Mouse (Mus musculus): Measurements from ENCODE around the gene Trim71.

Trim71 gene

DNA sequence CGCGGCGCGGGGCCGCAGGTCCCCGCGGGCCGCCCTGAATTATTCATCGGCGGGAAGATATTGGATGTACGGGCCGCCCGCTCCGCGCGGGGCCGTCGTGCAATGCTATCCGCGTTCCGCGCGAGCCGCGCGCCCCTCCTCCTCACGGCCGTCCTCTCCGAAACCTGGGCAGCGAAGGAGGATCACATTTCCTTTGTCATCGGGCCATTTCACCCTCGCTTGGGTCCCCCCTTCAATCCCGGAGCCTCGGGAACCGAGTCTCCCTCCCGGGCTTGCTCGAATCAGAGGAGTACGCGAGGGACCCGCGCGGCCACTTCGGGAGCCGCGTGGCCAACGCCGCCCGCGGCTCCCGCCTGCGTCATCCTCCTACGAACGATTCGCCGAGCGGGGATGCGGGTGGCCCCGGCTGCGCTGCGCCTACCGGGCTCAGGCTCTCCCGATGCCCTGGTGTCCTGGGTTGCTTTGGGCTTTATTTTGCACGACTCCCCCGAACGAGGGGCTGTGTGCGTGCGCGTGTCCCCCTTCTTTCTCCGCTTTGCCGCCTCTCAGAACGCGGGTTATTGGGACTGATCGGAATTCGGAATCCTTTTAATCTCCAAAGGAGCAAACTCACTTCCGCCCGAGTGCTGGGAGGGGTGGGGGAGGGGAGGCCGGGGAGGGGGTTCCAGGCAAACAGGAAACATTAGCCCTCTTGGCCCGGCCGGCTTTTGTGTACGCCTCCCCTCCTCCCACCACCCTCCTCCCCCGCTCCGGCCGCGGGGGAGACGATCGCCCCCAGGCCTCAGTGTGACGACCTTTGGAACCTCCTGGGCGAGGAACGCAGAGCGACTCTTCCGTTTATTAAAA, at the start of gene Trim71:
TSS of gene Trim71 (minus strand) at position 609 of the 846 bp plus-strand sequence.
- DNase-seq (ENCODE audit: low spot score): peak; percentile 89

DNA sequence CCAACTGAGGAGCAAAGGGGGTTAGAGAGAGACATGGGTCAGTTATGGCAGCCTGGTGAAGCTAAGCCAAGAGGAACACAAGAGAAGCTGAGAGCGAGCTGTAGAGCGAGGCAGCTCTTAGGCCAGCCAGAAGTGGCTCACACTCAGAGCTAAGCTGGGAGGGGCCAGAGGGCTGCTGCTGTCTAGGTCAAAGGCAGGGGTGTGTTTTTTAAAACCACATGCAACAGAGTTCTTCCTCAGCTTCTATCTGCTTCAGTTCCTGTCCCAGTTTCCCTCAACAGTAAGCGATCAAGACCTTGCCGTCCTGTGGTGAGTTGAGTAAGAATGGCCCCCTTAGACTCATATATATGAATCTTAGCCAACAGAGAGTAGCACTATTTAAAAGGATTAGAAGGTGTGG, 48.9 kb upstream of the Trim71 start:
- no peak for DNase-seq (ENCODE audit: low spot score)

DNA sequence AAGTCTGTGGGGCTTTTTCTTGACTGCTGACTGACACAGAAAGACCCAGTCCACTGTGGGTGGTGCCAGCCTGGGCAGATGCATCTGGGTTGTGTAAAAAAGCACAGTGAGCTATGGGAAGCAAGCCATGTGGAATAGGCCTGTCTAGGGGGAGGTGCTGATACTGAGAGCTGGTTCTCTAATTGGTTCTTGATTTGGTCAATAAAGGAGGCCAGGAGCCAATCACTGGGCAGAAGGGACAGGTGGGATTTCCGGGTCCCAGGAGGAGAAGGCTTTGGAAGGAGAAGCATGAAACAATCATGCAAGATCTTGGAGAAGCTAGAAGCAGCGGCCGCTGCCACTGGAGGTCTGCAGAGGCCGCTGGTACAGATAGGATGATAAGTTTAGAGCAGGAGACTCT, 48.4 kb upstream of the Trim71 start:
- no peak for DNase-seq (ENCODE audit: low spot score)

DNA sequence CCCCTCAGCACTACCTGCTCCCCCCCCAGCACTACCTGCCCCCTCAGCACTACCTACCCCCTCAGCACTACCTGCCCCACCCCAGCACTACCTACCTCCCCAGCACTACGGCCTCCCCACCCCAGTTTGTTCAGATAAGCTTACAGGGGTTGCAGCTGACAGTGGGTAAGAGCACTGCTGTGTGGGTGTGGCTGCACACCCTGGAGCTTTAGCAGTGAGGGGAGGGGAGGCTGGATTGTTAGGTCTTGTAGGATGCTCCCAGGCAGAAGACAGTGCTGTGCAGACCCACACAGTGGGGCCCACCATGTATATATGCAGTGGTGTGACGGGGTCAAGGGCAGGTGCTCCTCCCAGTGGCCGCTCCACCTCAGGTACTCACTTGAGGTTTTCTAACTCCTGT, 46.1 kb upstream of the Trim71 start:
- DNase-seq (ENCODE audit: low spot score): no peak

DNA sequence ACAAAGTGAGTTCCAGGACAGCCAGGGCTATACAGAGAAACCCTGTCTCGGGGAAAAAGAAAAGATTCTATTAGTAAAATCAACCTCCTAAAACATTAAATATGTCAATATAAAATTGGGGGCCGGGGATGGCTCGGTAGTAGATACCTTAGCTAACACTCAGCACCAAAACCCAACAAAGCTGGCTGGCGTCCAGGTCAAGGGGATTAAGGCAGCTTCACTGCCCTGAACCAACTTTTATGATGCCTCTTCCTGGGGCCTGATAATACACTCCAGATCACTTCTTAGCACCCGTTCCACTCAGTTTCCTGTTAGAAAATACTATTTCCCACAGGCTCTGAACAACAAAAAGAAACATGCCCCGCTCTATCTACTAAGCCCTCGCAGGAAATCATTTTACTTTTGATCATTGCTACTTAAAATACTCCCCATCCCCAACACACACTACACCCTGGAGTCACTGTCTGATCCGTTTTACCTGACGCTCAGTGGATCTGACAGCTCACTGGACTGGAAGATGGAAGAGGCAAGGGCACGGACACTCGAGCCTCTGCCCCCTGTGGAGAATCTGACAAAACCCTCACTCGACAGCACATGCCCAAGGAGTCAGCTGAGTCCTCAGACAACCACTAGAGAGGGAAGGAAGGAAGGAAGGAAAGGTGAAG, 39.8 kb upstream of the Trim71 start:
- peak; percentile 36 for DNase-seq (ENCODE audit: low spot score)

DNA sequence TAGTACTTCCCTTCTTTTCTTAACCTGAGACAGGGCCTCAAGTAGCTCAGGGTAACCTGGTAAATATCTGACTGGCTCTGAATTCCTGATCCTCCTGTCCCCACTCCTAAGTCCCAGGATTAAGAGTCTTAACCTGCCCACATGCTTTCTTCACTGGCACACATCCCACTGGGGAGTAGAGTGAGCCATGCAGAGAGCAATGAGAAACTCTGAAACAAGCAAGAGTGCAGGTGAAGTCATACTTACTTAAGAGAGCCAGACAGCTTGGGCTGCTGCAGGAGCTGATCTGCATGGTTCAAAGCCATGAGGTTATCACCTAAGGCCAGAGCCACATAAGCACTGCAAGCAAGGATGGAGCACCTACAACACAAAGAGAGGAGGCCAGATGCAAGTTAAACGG, 36.9 kb upstream of the Trim71 start:
- DNase-seq (ENCODE audit: low spot score): no peak

DNA sequence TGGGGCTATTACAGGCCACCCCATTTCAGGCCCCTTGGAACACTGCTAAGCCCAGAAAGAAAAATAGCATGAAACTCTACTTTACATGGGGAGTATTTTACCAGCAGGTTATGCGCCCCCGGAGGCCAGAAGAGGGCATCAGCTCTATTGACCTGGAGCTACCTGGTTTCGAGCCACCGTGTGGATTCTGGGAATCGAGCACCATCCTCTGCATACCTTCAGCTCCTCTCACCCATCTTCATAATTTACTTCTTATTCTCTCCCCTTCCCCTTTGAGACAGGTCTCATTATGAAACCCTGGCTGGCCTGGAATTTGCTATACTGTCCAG, 20.8 kb upstream of the Trim71 start:
- peak; percentile 36 for DNase-seq (ENCODE audit: low spot score)

DNA sequence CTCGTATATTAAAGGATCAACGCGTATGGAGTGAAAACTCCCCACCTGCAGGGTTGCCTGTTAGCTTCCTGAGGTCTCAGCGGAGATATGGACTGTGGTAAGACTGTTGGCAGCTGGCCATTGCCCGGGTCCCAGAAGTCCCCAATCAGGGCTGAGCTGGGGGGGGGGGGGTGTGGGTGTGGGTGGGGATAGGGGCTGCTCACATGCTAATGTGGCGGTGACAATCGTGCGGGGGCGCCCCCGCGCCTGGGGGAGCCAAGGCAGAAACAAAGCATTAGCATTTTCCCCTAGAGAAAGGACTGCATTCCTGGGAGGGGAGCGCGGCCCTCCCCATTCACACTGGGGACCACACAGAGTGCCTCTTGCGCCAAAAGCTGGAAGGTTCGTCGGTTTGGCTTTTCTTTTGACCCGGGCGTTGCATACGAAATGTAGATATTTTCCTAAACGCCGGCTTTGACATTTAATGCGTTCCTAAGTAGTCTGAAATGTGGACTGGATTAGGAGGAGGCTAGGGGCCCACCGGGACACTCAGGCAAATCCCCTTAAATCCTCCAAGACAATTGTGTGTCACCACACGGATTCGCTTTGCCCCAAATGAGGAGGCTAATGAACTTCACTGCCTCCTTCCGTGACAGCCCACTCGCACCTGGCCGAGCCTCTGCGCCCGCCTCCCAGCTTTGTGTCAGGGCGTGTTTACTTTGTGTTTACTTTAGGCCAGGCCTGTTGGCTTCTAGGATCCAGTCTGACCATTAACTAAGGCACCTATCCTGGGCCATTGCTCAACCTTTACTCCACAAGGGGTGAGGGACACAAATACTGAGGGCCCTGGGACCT, 20.2 kb upstream of the Trim71 start:
- DNase-seq (ENCODE audit: low spot score): peak; percentile 75

DNA sequence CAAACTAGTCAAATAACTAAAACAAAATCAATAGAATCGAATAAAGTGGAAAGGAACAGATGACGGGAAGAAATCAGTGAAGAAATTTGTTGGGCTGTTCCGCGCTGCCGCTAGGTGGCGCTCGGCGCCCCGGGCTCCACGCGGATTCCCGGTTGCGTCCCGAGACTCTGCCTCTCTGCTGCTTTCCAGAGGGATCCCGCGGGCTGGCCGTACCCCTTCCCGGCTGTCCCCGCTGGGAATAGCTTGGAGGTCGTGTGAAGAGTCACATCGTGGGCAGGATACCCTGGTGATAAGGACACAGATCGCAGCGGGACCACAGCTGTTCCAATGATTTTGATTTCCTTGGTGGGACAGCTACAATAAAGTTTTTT, 19.6 kb upstream of the Trim71 start:
- DNase-seq (ENCODE audit: low spot score): peak; percentile 72

DNA sequence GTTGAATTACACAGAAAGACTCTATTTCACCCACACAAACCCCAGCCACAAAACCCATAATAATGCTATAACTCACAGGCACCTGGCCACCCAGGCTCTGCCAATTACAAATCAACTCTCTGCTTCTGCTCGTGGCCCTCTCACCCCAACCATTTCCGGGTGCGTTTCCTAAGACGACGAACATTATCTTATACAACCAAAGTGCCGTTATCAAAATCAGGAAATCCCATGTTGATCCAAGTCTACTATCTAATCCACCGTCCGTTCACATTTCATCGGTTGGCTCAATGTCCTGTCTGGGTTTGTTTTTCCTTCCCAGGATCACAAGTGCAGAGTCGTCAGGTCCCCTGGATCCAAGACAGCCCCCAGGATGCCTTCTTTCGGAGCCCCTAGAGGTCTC, 14.5 kb upstream of the Trim71 start:
- DNase-seq (ENCODE audit: low spot score): no peak

DNA sequence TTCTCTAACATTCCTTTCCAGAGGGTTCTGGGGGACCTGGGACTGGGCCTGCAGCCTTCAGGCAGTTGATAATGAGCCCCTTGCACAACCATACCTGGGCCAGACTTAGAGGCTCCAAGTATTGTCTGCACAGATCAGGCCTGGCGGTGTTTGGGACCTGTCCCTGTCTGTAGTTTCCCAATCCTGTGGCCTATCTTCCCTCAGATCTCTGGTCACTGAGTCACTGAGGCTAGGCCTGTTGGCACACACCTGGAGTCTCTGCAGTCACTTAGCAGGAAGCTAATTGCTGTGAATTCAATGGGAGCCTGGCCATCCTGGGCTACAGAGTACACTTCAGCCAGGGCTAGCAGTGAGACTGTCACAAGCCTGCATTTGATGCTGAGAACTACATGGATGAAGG, 11.8 kb upstream of the Trim71 start:
- DNase-seq (ENCODE audit: low spot score): no peak

DNA sequence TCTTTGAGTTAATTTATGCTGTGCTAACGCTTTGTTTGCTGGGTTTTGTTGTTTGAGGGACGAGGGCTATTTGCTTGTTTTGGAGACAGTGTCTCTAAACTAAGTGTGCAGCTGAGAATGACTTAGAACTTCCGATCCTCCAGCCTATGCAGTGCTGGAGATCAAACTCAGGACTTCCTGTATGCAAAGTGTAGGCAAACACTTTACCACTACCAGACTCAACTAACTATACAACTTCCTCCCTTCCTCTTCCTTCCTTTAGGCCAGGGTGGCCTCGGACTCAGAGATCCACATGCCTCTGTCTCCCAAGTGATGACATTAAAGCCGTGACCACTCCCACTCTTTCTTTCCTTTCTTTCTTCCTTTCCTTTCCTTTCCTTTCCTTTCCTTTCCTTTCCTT, 9.4 kb upstream of the Trim71 start:
- no peak for DNase-seq (ENCODE audit: low spot score)

DNA sequence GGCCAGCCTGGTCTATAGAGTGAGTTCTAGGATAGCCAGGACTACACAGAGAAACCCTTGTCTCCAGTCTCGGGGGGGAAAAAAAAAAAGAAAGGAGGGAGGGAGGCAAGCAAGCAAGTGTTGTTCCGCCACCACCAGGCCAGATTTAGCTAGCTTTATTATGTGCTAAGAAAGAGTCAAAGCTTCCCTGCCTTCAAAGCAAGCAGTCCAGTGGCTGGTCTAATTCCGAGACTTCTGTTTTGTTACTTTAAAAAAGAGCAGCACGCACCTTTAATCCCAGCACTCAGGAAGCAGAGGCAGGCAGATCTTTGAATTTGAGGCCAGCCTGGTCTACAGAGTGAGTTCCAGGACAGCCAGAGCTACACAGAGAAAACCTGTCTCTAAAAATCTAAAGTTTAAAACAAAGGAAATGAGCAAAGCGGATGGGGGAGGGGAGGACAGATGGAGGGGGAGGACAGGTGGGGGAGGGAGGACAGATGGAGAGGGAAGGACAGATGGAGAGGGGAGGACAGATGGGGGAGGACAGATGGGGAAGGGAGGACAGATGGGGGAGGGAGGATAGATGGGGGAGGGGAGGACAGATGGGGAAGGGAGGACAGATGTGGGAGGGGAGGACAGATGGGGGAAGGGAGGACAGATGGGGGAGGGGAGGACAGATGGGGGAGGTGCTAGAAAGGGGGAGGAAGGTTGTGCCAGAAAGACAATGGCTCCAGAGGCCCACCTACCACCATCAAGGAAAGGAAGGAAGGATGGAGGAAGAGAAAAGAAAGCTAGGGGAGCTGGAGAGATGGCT, 4.7 kb upstream of the Trim71 start:
- DNase-seq (ENCODE audit: low spot score): no peak

DNA sequence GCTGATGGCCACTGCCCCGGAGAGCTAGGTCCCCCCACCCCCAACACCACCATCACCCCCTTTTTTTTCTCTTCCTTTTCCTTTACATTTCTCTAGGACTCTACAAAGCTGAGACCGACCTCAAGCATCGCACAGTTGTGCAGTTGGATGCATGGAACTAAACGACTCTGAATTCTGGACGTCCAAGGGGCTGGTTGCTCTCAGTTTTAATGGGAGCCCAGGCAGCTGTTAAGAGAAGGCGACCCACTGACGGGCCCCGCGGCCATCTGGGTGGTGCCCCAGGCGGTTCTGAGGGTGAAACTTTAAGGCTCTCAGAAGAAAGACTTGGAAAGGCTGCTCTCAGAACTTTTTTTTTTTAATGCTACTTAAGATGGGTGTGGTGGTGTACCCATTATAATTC, 498 bp upstream of the Trim71 start:
- DNase-seq (ENCODE audit: low spot score): no peak

DNA sequence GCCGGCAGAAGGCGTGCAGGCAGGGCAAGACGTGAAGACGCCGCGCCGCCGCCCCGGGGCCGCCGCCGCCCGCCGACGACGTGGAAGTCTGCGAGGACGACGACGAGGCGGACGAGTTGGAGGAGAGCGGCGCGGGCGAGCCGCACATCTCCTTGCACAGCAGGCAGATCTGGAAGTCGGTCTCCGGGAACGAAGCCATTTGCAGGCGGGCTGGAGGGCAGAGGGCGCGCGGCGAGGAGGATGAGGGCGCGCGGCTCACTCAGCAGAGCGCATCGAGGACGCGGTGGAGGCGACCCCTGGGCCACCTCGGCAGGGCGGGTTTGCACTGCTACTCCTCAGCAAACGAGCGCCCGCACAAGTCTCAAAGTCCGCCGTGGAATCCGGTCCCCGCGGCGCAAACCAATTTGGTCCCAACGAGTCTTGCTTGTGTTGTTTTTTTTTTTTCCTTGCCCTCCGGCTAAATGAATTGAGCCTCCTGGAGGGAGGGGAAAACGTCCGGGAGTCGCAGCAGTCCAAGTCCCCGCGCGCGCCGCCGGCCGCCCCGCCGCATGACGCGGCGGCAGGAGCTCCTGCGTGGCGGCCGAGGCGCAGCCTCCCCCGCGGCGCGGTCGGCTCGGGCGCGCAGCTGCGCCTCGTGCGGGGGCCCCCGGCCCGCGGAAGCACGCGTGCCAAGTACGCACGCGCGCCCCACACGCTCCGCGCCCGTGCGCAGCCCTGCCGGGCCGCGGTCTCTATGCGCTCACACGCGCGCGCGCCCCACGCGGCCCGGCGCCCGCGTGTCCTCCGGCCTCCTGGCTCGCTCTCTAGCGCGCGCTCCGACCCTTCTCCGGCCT, 1.0 kb downstream of the Trim71 start:
- peak; percentile 58 for DNase-seq (ENCODE audit: low spot score)

DNA sequence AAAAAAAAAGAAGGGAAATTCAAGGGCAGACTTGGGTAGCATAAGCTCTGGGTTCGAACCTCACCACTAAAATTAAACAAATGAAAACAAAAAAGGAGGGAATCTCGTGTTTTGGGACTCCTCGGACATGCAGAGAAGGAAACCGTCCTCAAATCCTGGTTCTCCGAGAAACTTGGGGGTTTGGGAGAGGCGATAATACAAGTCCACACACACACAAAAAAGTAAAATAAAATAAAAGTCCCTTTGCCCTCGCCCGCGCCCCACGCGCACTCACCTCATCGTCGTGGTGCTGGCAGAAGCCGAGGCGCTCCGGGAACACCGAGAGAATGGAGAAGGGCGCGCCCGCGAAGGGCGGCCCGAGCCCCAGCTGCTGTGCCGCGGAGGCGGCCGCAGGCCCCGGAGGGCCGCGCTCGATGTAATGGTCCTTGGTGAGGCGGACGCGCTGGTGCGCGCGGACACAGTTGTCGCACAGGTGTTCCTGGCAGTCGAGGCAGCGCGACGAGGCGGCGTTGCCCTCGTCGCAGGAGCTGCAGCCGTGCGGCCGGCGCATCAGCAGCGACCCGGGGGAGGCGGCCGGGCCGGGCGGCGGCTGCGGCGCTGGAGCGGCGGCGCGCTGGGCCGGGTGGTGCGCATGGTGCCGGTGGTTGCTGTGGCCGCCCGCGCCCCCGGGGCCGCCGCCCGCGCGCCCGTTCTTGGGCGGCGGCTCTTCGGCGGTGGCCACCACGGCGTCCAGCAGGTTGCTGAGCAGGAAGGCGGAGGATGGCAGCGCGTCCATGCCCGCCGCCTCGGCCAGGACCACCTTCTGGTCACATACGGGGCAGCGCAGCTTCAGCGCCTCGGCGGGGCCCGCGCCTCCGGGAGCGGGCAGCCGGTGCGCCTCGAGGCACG, 1.9 kb downstream of the Trim71 start:
- DNase-seq (ENCODE audit: low spot score): peak; percentile 33

DNA sequence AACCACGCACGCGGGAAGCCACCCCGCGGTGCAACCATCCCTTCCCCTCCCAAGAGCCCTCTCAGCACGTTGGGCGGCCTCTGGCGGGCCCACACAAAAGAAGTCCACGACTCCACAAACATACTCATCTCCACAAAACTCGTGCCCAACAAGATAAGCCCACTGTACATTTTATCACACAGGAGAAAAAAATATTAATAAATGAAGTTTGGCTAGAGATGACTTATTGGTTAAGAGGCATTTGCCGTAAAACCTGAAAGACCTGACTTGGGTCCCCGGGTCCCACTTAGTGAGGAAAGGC, 2.5 kb downstream of the Trim71 start:
- DNase-seq (ENCODE audit: low spot score): peak; percentile 61

DNA sequence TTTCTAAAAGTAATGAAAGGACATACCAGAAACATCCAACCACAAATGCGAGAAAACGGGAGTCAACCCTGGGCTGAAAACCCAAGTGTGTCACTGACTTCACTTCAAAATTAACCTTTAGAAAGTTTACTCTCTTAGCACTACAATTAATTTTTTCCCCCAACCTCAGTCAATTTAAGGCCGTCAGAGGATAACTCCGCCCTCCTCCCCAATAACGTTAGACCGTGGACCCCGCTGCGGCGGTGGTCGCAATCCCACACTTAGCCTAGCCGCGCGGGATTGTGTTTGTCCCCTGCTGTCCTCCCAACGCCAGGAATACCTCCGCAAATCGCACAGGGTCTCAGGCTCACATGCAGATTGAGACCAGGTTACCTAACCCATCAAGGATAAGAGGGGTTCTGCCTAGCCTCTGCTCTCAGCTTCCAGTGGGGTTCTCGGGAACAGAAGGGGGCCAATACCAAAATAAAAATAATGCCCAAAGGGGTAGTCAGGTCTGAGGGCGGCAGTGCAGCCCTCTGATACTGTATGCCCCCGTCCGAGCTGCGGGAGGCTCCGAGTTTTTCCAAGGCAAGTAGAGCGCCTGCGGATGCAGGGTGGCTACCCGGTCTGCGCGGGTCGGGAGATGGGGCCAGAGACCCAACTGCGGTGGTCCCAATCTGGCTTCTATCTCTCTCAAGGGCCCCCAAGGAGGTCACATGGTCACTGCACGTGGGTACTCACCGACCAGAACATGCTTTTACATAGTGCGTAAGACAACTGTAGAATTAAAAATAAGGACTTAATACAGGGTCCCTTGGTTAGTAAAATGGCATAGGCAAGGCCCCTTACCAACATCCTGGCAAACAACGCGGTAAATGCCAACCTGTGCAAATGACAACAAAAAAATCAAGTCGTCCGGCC, 3.1 kb downstream of the Trim71 start:
- DNase-seq (ENCODE audit: low spot score): peak; percentile 62

DNA sequence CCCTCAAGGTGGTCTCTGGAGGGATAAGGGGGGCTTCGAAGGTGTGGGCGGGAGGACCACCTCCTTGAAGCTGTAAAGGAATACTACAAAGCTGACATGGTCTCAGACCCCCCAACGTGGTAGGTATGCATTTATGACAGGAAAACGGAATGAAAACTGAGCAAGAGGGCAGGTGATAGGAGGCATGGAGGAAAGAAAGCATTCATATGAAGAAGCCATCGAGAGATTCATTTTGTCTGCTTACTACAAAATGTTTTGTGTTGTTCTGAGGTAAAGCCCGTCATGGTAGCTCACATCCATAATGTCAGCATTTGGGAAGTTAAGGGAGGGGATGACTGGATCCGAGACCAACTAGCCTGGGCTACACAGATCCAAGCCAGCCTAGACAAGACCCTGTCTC, 4.0 kb downstream of the Trim71 start:
- DNase-seq (ENCODE audit: low spot score): no peak
